Mouse (Mus musculus): Measurements from ENCODE around the gene Gm2001. TPM values are rescaled to one million over a fixed set of nuclear protein-coding genes. Genes with fewer than 3 reads are reported as not detected.
"Not testable (repeated sequence)": the region's sequence is repeated elsewhere in the genome, so short reads cannot be mapped to it uniquely, and the experiment has no call there.

Gm2001 gene
- polyA plus RNA-seq (2015; fragmentation: Nextera tagmentation; extraction: Ambion mirVana), result not detected in 2 replicates

DNA sequence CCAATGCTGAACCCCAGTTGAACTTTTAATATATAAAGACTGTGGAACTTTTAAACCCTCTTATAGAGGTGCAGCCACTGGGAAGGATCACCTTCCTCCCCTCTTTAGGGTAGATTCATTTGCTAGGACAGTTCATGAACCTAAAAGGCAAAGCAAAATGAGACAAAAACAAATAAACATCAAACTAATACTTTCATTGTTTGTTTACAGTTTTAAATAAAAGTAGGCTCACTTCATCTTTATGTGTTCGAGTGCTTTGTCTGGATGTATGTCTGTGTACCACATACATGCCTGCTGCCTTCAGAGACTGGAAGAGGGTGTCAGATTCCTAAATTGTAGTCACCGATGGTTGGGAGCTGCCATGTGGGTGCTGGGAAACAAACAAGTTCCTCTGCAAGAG lies at the start of gene Gm2001:
TSS of gene Gm2001 (minus strand) at position 101 of the 400 bp plus-strand sequence.
- not testable (repeated sequence) for H3K4me2 ChIP-seq (replicated peaks); ATAC-seq (ENCODE audit: insufficient number of reproducible peaks, low FRiP score, low TSS enrichment, low read depth); H3K27me3 ChIP-seq; H3K36me3 ChIP-seq; H3K27ac ChIP-seq (replicated peaks); H3K9ac ChIP-seq; H3K4me3 ChIP-seq (replicated peaks); H3K9me3 ChIP-seq (replicated peaks); H3K4me1 ChIP-seq
- WGBS, result 68% methylated on average over 1 of the region's 2 CpGs

DNA sequence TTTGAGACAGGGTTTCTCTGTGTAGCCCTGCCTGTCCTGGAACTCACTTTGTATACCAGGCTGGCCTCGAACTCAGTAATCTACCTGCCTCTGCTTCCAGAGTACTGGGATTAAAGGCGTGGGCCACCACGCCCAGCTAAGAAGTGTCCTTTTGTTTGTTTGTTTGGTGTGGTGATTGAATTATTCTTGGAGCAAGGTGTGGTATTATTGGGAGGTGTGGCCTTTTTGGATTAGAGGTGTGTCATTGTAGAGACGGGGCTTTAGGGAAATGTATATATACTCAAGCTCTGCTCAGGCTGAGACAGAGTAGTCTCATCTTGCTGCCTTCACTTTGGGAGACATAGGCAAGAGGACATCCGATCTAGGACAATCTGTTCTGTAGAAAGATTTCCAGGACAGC lies 31.6 kb upstream of the Gm2001 start, which contains the start of gene Gm2016:
TSS of gene Gm2016 (plus strand) at position 301 of the 400 bp plus-strand sequence.
- ATAC-seq (ENCODE audit: insufficient number of reproducible peaks, low FRiP score, low TSS enrichment, low read depth); H3K9ac ChIP-seq; H3K4me1 ChIP-seq; H3K27ac ChIP-seq (replicated peaks); H3K4me2 ChIP-seq (replicated peaks); H3K9me3 ChIP-seq (replicated peaks); H3K4me3 ChIP-seq (replicated peaks); H3K27me3 ChIP-seq; H3K36me3 ChIP-seq: not testable (repeated sequence)
- WGBS, result 80% methylated on average over 5 of the region's 5 CpGs

- H3K4me3 ChIP-seq (replicated peaks); H3K9me3 ChIP-seq (replicated peaks); H3K36me3 ChIP-seq; H3K27ac ChIP-seq (replicated peaks); H3K9ac ChIP-seq; H3K4me2 ChIP-seq (replicated peaks); H3K4me1 ChIP-seq; H3K27me3 ChIP-seq: not testable (repeated sequence)
- ATAC-seq (ENCODE audit: insufficient number of reproducible peaks, low FRiP score, low TSS enrichment, low read depth), result peak; percentile 56; the same call in 1 of the 2 replicates
- 72% methylated on average over 2 of the region's 2 CpGs for WGBS
Measured at GRCm38 (mm10) chr12:87864048-87864447, 21.9 kb upstream of the Gm2001 start.

GRCm38 (mm10) chr12:87863638-87864037 lies 21.5 kb upstream of the Gm2001 start:
- H3K4me1 ChIP-seq; H3K4me3 ChIP-seq (replicated peaks); H3K4me2 ChIP-seq (replicated peaks); H3K9me3 ChIP-seq (replicated peaks); H3K27ac ChIP-seq (replicated peaks); H3K36me3 ChIP-seq; H3K27me3 ChIP-seq; H3K9ac ChIP-seq: not testable (repeated sequence)
- peak; percentile 54 for ATAC-seq (ENCODE audit: insufficient number of reproducible peaks, low FRiP score, low TSS enrichment, low read depth)
- WGBS, result 94% methylated on average over 10 of the region's 11 CpGs

GRCm38 (mm10) chr12:87861740-87862692 lies 19.9 kb upstream of the Gm2001 start:
- not testable (repeated sequence) for H3K36me3 ChIP-seq

GRCm38 (mm10) chr12:87856067-87856466 lies 13.9 kb upstream of the Gm2001 start:
- H3K4me2 ChIP-seq (replicated peaks); H3K4me3 ChIP-seq (replicated peaks); H3K27me3 ChIP-seq; H3K27ac ChIP-seq (replicated peaks); H3K36me3 ChIP-seq; H3K9me3 ChIP-seq (replicated peaks); ATAC-seq (ENCODE audit: insufficient number of reproducible peaks, low FRiP score, low TSS enrichment, low read depth); H3K4me1 ChIP-seq; H3K9ac ChIP-seq: not testable (repeated sequence)
- WGBS, result 78% methylated on average over 1 of the region's 1 CpGs

More at GRCm38 (mm10) chr12:87861740-87862692, 19.9 kb upstream of the Gm2001 start:
- not testable (repeated sequence) for H3K4me1 ChIP-seq; H3K4me3 ChIP-seq (replicated peaks); H3K4me2 ChIP-seq (replicated peaks); ATAC-seq (ENCODE audit: insufficient number of reproducible peaks, low FRiP score, low TSS enrichment, low read depth); H3K27me3 ChIP-seq; H3K9me3 ChIP-seq (replicated peaks); H3K27ac ChIP-seq (replicated peaks); H3K9ac ChIP-seq
- 82% methylated on average over 23 of the region's 23 CpGs for WGBS

- not testable (repeated sequence) for H3K4me3 ChIP-seq (replicated peaks); H3K36me3 ChIP-seq; H3K4me1 ChIP-seq; ATAC-seq (ENCODE audit: insufficient number of reproducible peaks, low FRiP score, low TSS enrichment, low read depth); H3K9me3 ChIP-seq (replicated peaks); H3K27ac ChIP-seq (replicated peaks); H3K4me2 ChIP-seq (replicated peaks); H3K9ac ChIP-seq; H3K27me3 ChIP-seq
- WGBS, result no CpG with 5 or more reads among the region's 2 CpGs
Measured at GRCm38 (mm10) chr12:87850657-87851056, 8.5 kb upstream of the Gm2001 start.

DNA sequence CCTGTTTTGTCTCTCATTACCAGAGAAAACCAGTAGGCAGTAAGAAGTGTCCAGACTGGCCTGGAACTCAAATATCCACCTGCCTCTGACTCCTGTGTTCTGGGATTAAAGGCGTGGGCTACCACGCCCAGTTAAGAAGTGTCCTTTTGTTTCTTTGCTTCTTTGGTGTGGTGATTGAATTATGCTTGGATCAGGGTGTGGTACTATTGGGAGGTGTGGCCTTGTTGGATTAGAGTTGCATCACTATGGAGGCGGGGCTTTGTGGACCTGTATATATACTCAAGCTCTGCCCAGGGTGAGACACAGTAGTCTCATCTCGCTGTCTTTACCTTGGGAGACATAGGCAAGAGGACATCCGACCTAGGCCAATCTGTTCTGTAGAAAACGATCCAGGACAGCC lies 25.9 kb downstream of the Gm2001 start, which contains the start of gene BB287469:
TSS of gene BB287469 (plus strand) at position 301 of the 400 bp plus-strand sequence.
- H3K27me3 ChIP-seq; H3K36me3 ChIP-seq; H3K4me2 ChIP-seq (replicated peaks); ATAC-seq (ENCODE audit: insufficient number of reproducible peaks, low FRiP score, low TSS enrichment, low read depth); H3K9me3 ChIP-seq (replicated peaks); H3K4me3 ChIP-seq (replicated peaks); H3K9ac ChIP-seq; H3K27ac ChIP-seq (replicated peaks); H3K4me1 ChIP-seq: not testable (repeated sequence)
- 79% methylated on average over 5 of the region's 6 CpGs for WGBS

- H3K36me3 ChIP-seq; H3K4me2 ChIP-seq (replicated peaks); H3K27ac ChIP-seq (replicated peaks); H3K9ac ChIP-seq; H3K27me3 ChIP-seq; H3K9me3 ChIP-seq (replicated peaks); H3K4me1 ChIP-seq; ATAC-seq (ENCODE audit: insufficient number of reproducible peaks, low FRiP score, low TSS enrichment, low read depth); H3K4me3 ChIP-seq (replicated peaks): not testable (repeated sequence)
- 82% methylated on average over 5 of the region's 5 CpGs for WGBS
Measured at GRCm38 (mm10) chr12:87797971-87798370, 44.2 kb downstream of the Gm2001 start.

GRCm38 (mm10) chr12:87795212-87795611 lies 46.9 kb downstream of the Gm2001 start, which contains the start of gene Gm21936:
Gene Gm21936, plus strand, starts transcription at chr12:87795512.
- 86% methylated on average over 1 of the region's 1 CpGs for WGBS
- not testable (repeated sequence) for ATAC-seq (ENCODE audit: insufficient number of reproducible peaks, low FRiP score, low TSS enrichment, low read depth); H3K4me3 ChIP-seq (replicated peaks)

More at GRCm38 (mm10) chr12:87795212-87795611, 46.9 kb downstream of the Gm2001 start, which contains the start of gene Gm21936:
- not testable (repeated sequence) for H3K9ac ChIP-seq; H3K27ac ChIP-seq (replicated peaks); H3K9me3 ChIP-seq (replicated peaks); H3K4me2 ChIP-seq (replicated peaks); H3K27me3 ChIP-seq; H3K4me1 ChIP-seq; H3K36me3 ChIP-seq
